Mouse (Mus musculus): ENCODE measurements around the gene Mamdc4. TPM values are rescaled to one million over a fixed set of nuclear protein-coding genes. Genes with fewer than 3 reads are reported as not detected.

Mamdc4 gene
- polyA plus RNA-seq (2014; fragmentation: Illumina TruSeq; extraction: RNeasy Lipid Tissue Mini Kit (QIAGEN cat#74804); ENCODE audit: low replicate concordance) = not detected

DNA sequence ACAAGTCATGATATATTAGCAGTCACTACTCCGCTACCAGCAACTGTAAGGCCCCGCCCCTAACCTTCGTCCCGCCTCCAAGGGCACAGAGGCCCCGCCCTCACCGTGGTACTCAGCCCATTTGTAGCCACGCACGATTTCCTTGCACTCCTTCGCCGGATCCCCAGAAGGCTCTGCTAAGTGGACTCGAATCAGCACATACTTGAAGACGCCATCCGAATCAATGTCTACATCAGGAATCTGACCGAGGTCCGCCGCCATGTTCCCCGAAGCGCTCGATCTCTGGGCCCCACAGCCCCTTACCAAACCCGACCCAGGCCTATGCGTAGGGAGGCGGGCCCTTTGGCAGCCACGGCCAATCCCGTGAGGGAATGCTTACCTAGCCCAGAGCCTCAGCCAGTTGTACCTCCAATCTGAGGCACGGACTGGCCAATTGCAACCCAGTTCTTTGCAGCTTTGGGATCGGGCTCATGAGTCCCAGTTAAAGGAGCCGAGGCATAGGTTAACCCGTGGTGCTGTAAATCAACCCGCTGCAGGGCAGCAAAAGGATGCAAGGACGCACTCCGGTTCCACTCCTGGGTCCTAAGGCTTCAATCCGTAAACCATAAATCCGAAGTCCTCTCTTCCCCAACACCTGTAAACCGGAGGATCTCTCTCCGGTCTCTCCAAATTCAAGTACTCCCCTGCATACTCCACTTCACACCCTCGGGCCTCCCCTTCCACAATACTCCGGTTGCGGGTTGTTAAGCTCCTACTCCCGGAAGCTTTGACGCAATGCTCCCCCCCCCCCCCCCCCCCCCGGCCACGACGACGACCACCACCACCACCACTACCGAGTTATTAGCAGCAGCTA, at the start of gene Mamdc4, which contains the start of gene Phpt1:
Mamdc4 (minus strand) TSS at position 267 of the 853 bp plus-strand sequence.
Phpt1 (minus strand) TSS at position 646 of the 853 bp plus-strand sequence.

GRCm38 (mm10) chr2:25621229-25622200, 46.9 kb upstream of the Mamdc4 start, which contains the start of gene Tmem141:
Gene Tmem141, minus strand, starts transcription at chr2:25622005.

GRCm38 (mm10) chr2:25617578-25617977, 42.9 kb upstream of the Mamdc4 start, which contains the start of gene Ccdc183:
Gene Ccdc183, minus strand, starts transcription at chr2:25617678.

GRCm38 (mm10) chr2:25607761-25608622, 33.3 kb upstream of the Mamdc4 start, which contains the start of gene Rabl6:
Gene Rabl6, minus strand, starts transcription at chr2:25608521.

GRCm38 (mm10) chr2:25581294-25581864, 6.7 kb upstream of the Mamdc4 start, which contains the start of gene Ajm1:
Gene Ajm1, minus strand, starts transcription at chr2:25581757.

GRCm38 (mm10) chr2:25557221-25557963, 17.3 kb downstream of the Mamdc4 start, which contains the start of gene Edf1:
Gene Edf1, plus strand, starts transcription at chr2:25557847.

GRCm38 (mm10) chr2:25546811-25547491, 27.7 kb downstream of the Mamdc4 start, which contains the start of gene Traf2:
Gene Traf2, minus strand, starts transcription at chr2:25546940.

Other genes with a start within 250 kb of the Mamdc4 start
- 13.8 TPM for gene Man1b1, start 242.5 kb downstream of the Mamdc4 start, polyA plus RNA-seq (2014; fragmentation: Illumina TruSeq; extraction: RNeasy Lipid Tissue Mini Kit (QIAGEN cat#74804); ENCODE audit: low replicate concordance)
- gene Dpp7, start 218.5 kb downstream of the Mamdc4 start, polyA plus RNA-seq (2014; fragmentation: Illumina TruSeq; extraction: RNeasy Lipid Tissue Mini Kit (QIAGEN cat#74804); ENCODE audit: low replicate concordance) = 2.0 TPM
- gene Uap1l1, start 209.2 kb downstream of the Mamdc4 start, polyA plus RNA-seq (2014; fragmentation: Illumina TruSeq; extraction: RNeasy Lipid Tissue Mini Kit (QIAGEN cat#74804); ENCODE audit: low replicate concordance) = 5.0 TPM
- 0.11 TPM for gene Sapcd2, start 202.5 kb downstream of the Mamdc4 start, polyA plus RNA-seq (2014; fragmentation: Illumina TruSeq; extraction: RNeasy Lipid Tissue Mini Kit (QIAGEN cat#74804); ENCODE audit: low replicate concordance)
- gene Entpd2, start 179.0 kb downstream of the Mamdc4 start, polyA plus RNA-seq (2014; fragmentation: Illumina TruSeq; extraction: RNeasy Lipid Tissue Mini Kit (QIAGEN cat#74804); ENCODE audit: low replicate concordance) = not detected
- gene Npdc1, start 175.5 kb downstream of the Mamdc4 start, polyA plus RNA-seq (2014; fragmentation: Illumina TruSeq; extraction: RNeasy Lipid Tissue Mini Kit (QIAGEN cat#74804); ENCODE audit: low replicate concordance) = 4.4 TPM
- not detected for gene Fut7, start 151.6 kb downstream of the Mamdc4 start, polyA plus RNA-seq (2014; fragmentation: Illumina TruSeq; extraction: RNeasy Lipid Tissue Mini Kit (QIAGEN cat#74804); ENCODE audit: low replicate concordance)
- gene Abca2, start 146.1 kb downstream of the Mamdc4 start, polyA plus RNA-seq (2014; fragmentation: Illumina TruSeq; extraction: RNeasy Lipid Tissue Mini Kit (QIAGEN cat#74804); ENCODE audit: low replicate concordance) = 0.48 TPM
- not detected for gene Clic3, start 118.0 kb downstream of the Mamdc4 start, polyA plus RNA-seq (2014; fragmentation: Illumina TruSeq; extraction: RNeasy Lipid Tissue Mini Kit (QIAGEN cat#74804); ENCODE audit: low replicate concordance)
- gene Paxx, start 113.8 kb downstream of the Mamdc4 start, polyA plus RNA-seq (2014; fragmentation: Illumina TruSeq; extraction: RNeasy Lipid Tissue Mini Kit (QIAGEN cat#74804); ENCODE audit: low replicate concordance) = 5.1 TPM
- gene Ptgds, start 104.8 kb downstream of the Mamdc4 start, polyA plus RNA-seq (2014; fragmentation: Illumina TruSeq; extraction: RNeasy Lipid Tissue Mini Kit (QIAGEN cat#74804); ENCODE audit: low replicate concordance) = not detected
- gene Lcn12, start 80.9 kb downstream of the Mamdc4 start, polyA plus RNA-seq (2014; fragmentation: Illumina TruSeq; extraction: RNeasy Lipid Tissue Mini Kit (QIAGEN cat#74804); ENCODE audit: low replicate concordance) = not detected
- not detected for gene Fbxw5, start 74.1 kb downstream of the Mamdc4 start, polyA plus RNA-seq (2014; fragmentation: Illumina TruSeq; extraction: RNeasy Lipid Tissue Mini Kit (QIAGEN cat#74804); ENCODE audit: low replicate concordance)
- not detected for gene C8g, start 73.1 kb downstream of the Mamdc4 start, polyA plus RNA-seq (2014; fragmentation: Illumina TruSeq; extraction: RNeasy Lipid Tissue Mini Kit (QIAGEN cat#74804); ENCODE audit: low replicate concordance)
- gene Traf2, start 27.9 kb downstream of the Mamdc4 start, polyA plus RNA-seq (2014; fragmentation: Illumina TruSeq; extraction: RNeasy Lipid Tissue Mini Kit (QIAGEN cat#74804); ENCODE audit: low replicate concordance) = 0.78 TPM
- 1.6 TPM for gene Edf1, start 17.0 kb downstream of the Mamdc4 start, polyA plus RNA-seq (2014; fragmentation: Illumina TruSeq; extraction: RNeasy Lipid Tissue Mini Kit (QIAGEN cat#74804); ENCODE audit: low replicate concordance)
- not detected for gene Phpt1, start 379 bp upstream of the Mamdc4 start, polyA plus RNA-seq (2014; fragmentation: Illumina TruSeq; extraction: RNeasy Lipid Tissue Mini Kit (QIAGEN cat#74804); ENCODE audit: low replicate concordance)
- gene Ajm1, start 6.9 kb upstream of the Mamdc4 start, polyA plus RNA-seq (2014; fragmentation: Illumina TruSeq; extraction: RNeasy Lipid Tissue Mini Kit (QIAGEN cat#74804); ENCODE audit: low replicate concordance) = not detected
- gene Rabl6, start 33.7 kb upstream of the Mamdc4 start, polyA plus RNA-seq (2014; fragmentation: Illumina TruSeq; extraction: RNeasy Lipid Tissue Mini Kit (QIAGEN cat#74804); ENCODE audit: low replicate concordance) = 29.1 TPM
- gene Ccdc183, start 42.8 kb upstream of the Mamdc4 start, polyA plus RNA-seq (2014; fragmentation: Illumina TruSeq; extraction: RNeasy Lipid Tissue Mini Kit (QIAGEN cat#74804); ENCODE audit: low replicate concordance) = not detected
- 0.85 TPM for gene Tmem141, start 47.2 kb upstream of the Mamdc4 start, polyA plus RNA-seq (2014; fragmentation: Illumina TruSeq; extraction: RNeasy Lipid Tissue Mini Kit (QIAGEN cat#74804); ENCODE audit: low replicate concordance)
- not detected for gene Fcna, start 53.2 kb upstream of the Mamdc4 start, polyA plus RNA-seq (2014; fragmentation: Illumina TruSeq; extraction: RNeasy Lipid Tissue Mini Kit (QIAGEN cat#74804); ENCODE audit: low replicate concordance)
- not detected for gene Lcn8, start 78.3 kb upstream of the Mamdc4 start, polyA plus RNA-seq (2014; fragmentation: Illumina TruSeq; extraction: RNeasy Lipid Tissue Mini Kit (QIAGEN cat#74804); ENCODE audit: low replicate concordance)
- not detected for gene Lcn5, start 83.1 kb upstream of the Mamdc4 start, polyA plus RNA-seq (2014; fragmentation: Illumina TruSeq; extraction: RNeasy Lipid Tissue Mini Kit (QIAGEN cat#74804); ENCODE audit: low replicate concordance)
- gene Lcn6, start 101.9 kb upstream of the Mamdc4 start, polyA plus RNA-seq (2014; fragmentation: Illumina TruSeq; extraction: RNeasy Lipid Tissue Mini Kit (QIAGEN cat#74804); ENCODE audit: low replicate concordance) = not detected
- not detected for gene Lcn10, start 107.9 kb upstream of the Mamdc4 start, polyA plus RNA-seq (2014; fragmentation: Illumina TruSeq; extraction: RNeasy Lipid Tissue Mini Kit (QIAGEN cat#74804); ENCODE audit: low replicate concordance)
- gene Obp2a, start 125.2 kb upstream of the Mamdc4 start, polyA plus RNA-seq (2014; fragmentation: Illumina TruSeq; extraction: RNeasy Lipid Tissue Mini Kit (QIAGEN cat#74804); ENCODE audit: low replicate concordance) = not detected
- gene Bmyc, start 131.9 kb upstream of the Mamdc4 start, polyA plus RNA-seq (2014; fragmentation: Illumina TruSeq; extraction: RNeasy Lipid Tissue Mini Kit (QIAGEN cat#74804); ENCODE audit: low replicate concordance) = 5.2 TPM
- not detected for gene Obp2b, start 162.2 kb upstream of the Mamdc4 start, polyA plus RNA-seq (2014; fragmentation: Illumina TruSeq; extraction: RNeasy Lipid Tissue Mini Kit (QIAGEN cat#74804); ENCODE audit: low replicate concordance)
- not detected for gene Lcn3, start 190.7 kb upstream of the Mamdc4 start, polyA plus RNA-seq (2014; fragmentation: Illumina TruSeq; extraction: RNeasy Lipid Tissue Mini Kit (QIAGEN cat#74804); ENCODE audit: low replicate concordance)
- gene Lcn11, start 202.2 kb upstream of the Mamdc4 start, polyA plus RNA-seq (2014; fragmentation: Illumina TruSeq; extraction: RNeasy Lipid Tissue Mini Kit (QIAGEN cat#74804); ENCODE audit: low replicate concordance) = not detected
- gene Gm13539, start 207.4 kb upstream of the Mamdc4 start, polyA plus RNA-seq (2014; fragmentation: Illumina TruSeq; extraction: RNeasy Lipid Tissue Mini Kit (QIAGEN cat#74804); ENCODE audit: low replicate concordance) = not detected
- not detected for gene Glt6d1, start 241.0 kb upstream of the Mamdc4 start, polyA plus RNA-seq (2014; fragmentation: Illumina TruSeq; extraction: RNeasy Lipid Tissue Mini Kit (QIAGEN cat#74804); ENCODE audit: low replicate concordance)
- gene Lcn9, start 248.3 kb upstream of the Mamdc4 start, polyA plus RNA-seq (2014; fragmentation: Illumina TruSeq; extraction: RNeasy Lipid Tissue Mini Kit (QIAGEN cat#74804); ENCODE audit: low replicate concordance) = not detected

Measured in small intestine, adult 10 weeks (tissue).